Mouse (Mus musculus) stomach, postnatal 0 days (tissue): Measurements from ENCODE around the gene Ube3c.

Experiments
- CTCF ChIP-seq: IDR thresholded peaks from 2 replicates; pipeline ENCODE4 v1.5.1; 2016; ENCODE audit warnings: antibody characterized with exemption, low read depth, mild to moderate bottlenecking, moderate library complexity
- EP300 ChIP-seq: optimal IDR thresholded peaks from 2 replicates; pipeline ENCODE3; 2016; ENCODE audit warnings: antibody characterized with exemption

DNA sequence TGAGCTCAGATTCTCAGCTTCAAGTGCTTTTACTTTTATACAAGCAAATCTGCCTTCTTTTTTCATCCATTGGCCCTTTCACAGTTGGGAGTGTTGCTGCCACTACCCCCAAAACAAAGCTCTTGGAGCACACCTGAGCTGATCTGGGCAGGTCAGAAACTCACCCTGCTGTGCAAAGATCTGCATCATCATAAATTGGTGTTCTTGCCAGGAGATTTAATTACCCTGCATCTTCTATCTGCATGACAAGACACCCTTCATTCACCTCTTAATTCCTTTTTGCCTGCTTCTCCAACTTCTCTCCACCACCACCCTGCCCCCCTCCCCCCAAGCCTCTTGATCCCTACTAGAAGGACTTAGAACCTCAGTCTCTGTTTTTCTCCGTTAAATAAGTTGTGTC is 152.1 kb downstream of the Ube3c start:
- no peak for TF ChIP-seq CTCF
- no peak for TF ChIP-seq EP300
